9 mouse cellular contexts compared by ENCODE assay signal in the genomic region with DNA sequence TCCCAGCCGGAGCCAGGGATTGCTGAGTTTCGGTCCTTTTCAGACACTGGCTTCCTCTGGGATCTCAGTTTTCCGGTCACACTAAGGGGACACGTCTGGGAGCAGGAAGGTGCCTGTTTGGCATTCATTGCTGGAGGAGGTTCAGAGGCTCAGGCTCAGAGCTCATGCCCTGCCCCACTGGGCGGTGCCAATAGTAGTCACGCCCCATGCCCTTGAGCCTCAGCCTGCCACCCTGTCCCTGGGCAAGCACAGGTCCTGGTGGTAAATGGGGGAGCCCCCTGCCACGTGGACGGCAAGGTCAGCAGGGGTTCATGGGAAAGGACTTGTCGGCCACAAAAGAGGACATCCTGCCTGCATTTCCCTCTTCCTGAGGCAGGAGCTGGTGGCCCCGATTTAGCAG. TPM values are rescaled to one million over a fixed set of nuclear protein-coding genes. Genes with fewer than 3 reads are reported as not detected.
DNase-seq lines count a peak whose midpoint lies in the region; ATAC-seq and TF ChIP-seq lines count a peak whose summit lies in the region.
"Had no signal": no experiment of that assay in that cellular context is flagged by ENCODE, and none has a peak within 500 bp of the region (broad histone marks: within the 10 kb centered on the region; RNA-seq: fewer than 3 reads in every experiment).

No protein-coding gene starts in this region.

- peak; percentile 44 for DNase-seq in embryo, embryonic 10 days (ENCODE audit: low spot score)
- no peak for DNase-seq in embryo, embryonic 9.5 days (ENCODE audit: extremely low spot score)
- peak; percentile 76 for DNase-seq in heart, embryonic 10.5 days (ENCODE audit: low spot score)
- peak; percentile 21 for DNase-seq in kidney, postnatal 0 days (ENCODE audit: low spot score)
- peak; percentile 61 for DNase-seq in lung, postnatal 25 days (ENCODE audit: low spot score)
- DNase-seq in left cerebral cortex, adult 18-20 months (ENCODE audit: low spot score in 2 of 2) = no peak
- DNase-seq in cerebellum, postnatal 14 days = no peak

- peaks cover 19% of the 10 kb centered on the region for H3K4me1 ChIP-seq in heart, embryonic 10.5 days
- no peaks in the 10 kb centered on the region; the same call in 1 of the 2 replicates for H3K4me1 ChIP-seq in kidney, postnatal 0 days (replicated peaks; ENCODE audit: insufficient read depth, low read length)

- no peak overlapping the region for H3K9ac ChIP-seq in kidney, postnatal 0 days (ENCODE audit: low read depth, low read length)

- peak overlapping the region; percentile 12; the same call in 1 of the 2 replicates for H3K4me3 ChIP-seq in heart, embryonic 10.5 days
- no peak overlapping the region for H3K4me3 ChIP-seq in kidney, postnatal 0 days (replicated peaks; ENCODE audit: low read depth, low read length)

- peaks cover 73% of the 10 kb centered on the region for H3K27me3 ChIP-seq in heart, embryonic 10.5 days (ENCODE audit: insufficient read depth, poor library complexity, severe bottlenecking)
- no peaks in the 10 kb centered on the region for H3K27me3 ChIP-seq in kidney, postnatal 0 days (ENCODE audit: insufficient read depth, low read length)

- no peaks in the 10 kb centered on the region for H3K36me3 ChIP-seq in heart, embryonic 10.5 days
- no peaks in the 10 kb centered on the region for H3K36me3 ChIP-seq in kidney, postnatal 0 days (ENCODE audit: insufficient read depth, low read length)

- no peak overlapping the region for H3K4me2 ChIP-seq in kidney, postnatal 0 days (ENCODE audit: low read length)

- WGBS in heart, embryonic 10.5 days = 7% methylated on average over 10 of the region's 10 CpGs
- 8% methylated on average over 10 of the region's 10 CpGs for WGBS in kidney, postnatal 0 days

- TF ChIP-seq CTCF in kidney, postnatal 0 days (IDR thresholded peaks at IDR 0.05; ENCODE audit: low read depth) = no peak

- no peaks in the 10 kb centered on the region for H3K9me3 ChIP-seq in heart, embryonic 10.5 days
- H3K9me3 ChIP-seq in kidney, postnatal 0 days (replicated peaks; ENCODE audit: low read length) = no peaks in the 10 kb centered on the region

- no peak overlapping the region for H3K27ac ChIP-seq in heart, embryonic 10.5 days
- H3K27ac ChIP-seq in kidney, postnatal 0 days = no peak overlapping the region

- ATAC-seq in kidney, postnatal 0 days (replicated peaks; ENCODE audit: low FRiP score, low read depth) = 0 out of 2 replicates have a peak, but pooled peaks have one; percentile 37
- no peak for ATAC-seq in frontal cortex, adult (ENCODE audit: low TSS enrichment)

RNA-seq across cellular contexts. Expression of gene Flt4, which starts 4.3 kb away (rescaled TPM):
- 7.3 and 8.2 TPM in 2 replicates for polyA plus RNA-seq in heart, embryonic 10.5 days (2016; fragmentation: Nextera tagmentation; extraction: Ambion mirVana)
- 5.3 and 5.6 TPM in 2 replicates for polyA plus RNA-seq in kidney, postnatal 0 days (2015; fragmentation: Nextera tagmentation; extraction: Ambion mirVana)
- total RNA-seq in left cerebral cortex, adult 18-20 months (2021) = 1 to 10 TPM; 2.2 to 2.3 TPM

RNA-seq across cellular contexts. Expression of gene Scgb3a1, which starts 50.1 kb away (rescaled TPM):
- polyA plus RNA-seq in heart, embryonic 10.5 days (2016; fragmentation: Nextera tagmentation; extraction: Ambion mirVana) = 0.30 and 1.3 TPM in 2 replicates
- polyA plus RNA-seq in kidney, postnatal 0 days (2015; fragmentation: Nextera tagmentation; extraction: Ambion mirVana) = not detected in 2 replicates
- total RNA-seq in left cerebral cortex, adult 18-20 months (2021) = not detected
- total RNA-seq: left cerebral cortex, postnatal 10 days had no signal

RNA-seq across cellular contexts. Expression of gene Olfr1380, which starts 56.7 kb away (rescaled TPM):
- not detected in 2 replicates for polyA plus RNA-seq in heart, embryonic 10.5 days (2016; fragmentation: Nextera tagmentation; extraction: Ambion mirVana)
- polyA plus RNA-seq in kidney, postnatal 0 days (2015; fragmentation: Nextera tagmentation; extraction: Ambion mirVana) = not detected in 2 replicates
- total RNA-seq in left cerebral cortex, adult 18-20 months (2021) = not detected
- total RNA-seq: left cerebral cortex, postnatal 10 days had no signal

Comparison
In these comparisons a context has a peak if more than half of its experiments do, and no peak if none do; other contexts are left out.
1. DNase-seq: peak in embryo, embryonic 10 days (single experiment), heart, embryonic 10.5 days (single experiment), kidney, postnatal 0 days (single experiment) and lung, postnatal 25 days (single experiment); none in embryo, embryonic 9.5 days (single experiment), left cerebral cortex, adult 18-20 months (0 of 2) and cerebellum, postnatal 14 days (0 of 2).